Mouse (Mus musculus) G1E-ER4 (cell line): ENCODE data around the gene Abraxas1. TPM values are rescaled to one million over a fixed set of nuclear protein-coding genes. Genes with fewer than 3 reads are reported as not detected.

ENCODE experiments used
- GATA1 ChIP-seq: IDR thresholded peaks from one replicate; pipeline ENCODE4 v1.8.0; 2012; ENCODE audit warnings: low read length, inconsistent platforms
- polyA plus RNA-seq: library from polyadenylated mRNA; stranded (reverse); fragments of >175 nt; gene quantifications from 2 replicates; pipeline ENCODE4 v1.2.3, GENCODE M21; 2012

Abraxas1 gene
- 13.9 and 22.3 TPM in 2 replicates for polyA plus RNA-seq

- TF ChIP-seq GATA1, result no peak
These were observed at the start of gene Abraxas1 for GRCm38 (mm10) chr5:100820483-100821184. Gene Abraxas1 (minus strand): TSS chr5:100820965.

DNA sequence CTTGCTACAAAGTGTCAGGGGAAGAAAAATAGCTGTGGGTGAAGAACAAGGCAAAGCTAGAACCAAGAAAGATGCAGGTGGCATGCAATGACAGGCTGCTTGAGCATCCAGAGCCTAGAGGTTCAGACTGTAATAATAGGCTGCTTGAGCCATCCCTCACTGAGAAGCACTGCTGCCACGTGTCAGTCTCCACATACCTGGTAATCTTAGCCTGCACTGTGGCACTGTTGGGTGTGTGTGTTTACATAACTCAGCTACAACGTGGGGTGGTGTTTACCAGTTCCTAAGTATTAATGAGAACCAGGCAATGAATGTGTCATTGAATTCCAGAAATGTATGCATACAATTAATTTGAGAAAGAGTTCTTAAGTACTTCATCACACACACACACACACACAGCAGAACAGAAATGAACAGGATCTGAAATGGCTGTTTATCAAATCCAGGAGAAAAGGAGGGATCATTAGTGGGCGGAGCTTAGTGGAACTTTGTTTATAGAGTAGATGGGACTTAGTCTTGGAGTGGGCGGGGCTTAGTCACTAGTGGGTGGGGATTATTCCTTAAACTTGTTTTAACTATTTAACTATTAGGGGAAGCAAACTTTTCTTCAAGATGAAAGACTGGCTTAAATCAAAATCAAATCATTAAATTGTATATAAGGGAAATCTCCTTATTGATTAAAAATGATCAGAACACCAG lies 48.6 kb upstream of the Abraxas1 start:
- no peak for TF ChIP-seq GATA1

DNA sequence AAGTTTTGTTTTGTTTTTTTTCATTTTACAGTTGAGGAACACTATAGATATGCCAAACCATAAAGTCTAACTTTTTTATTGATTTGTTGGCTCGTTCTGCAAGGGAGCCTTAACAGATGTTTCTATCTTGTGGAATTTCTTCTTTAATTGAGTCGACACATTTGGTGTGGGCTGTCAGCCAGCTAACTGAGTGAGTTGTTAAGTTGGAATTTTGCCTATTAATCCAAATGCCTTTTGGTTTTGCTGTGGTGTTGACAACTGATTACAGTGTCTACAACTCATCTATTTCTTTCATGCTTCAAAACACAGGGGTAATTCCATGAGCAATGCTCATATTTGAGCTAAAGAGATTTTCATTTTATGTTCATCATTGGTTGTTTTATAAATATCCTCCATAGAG lies 45.4 kb upstream of the Abraxas1 start:
- TF ChIP-seq GATA1, result no peak

GRCm38 (mm10) chr5:100864438-100864837 lies 43.7 kb upstream of the Abraxas1 start:
- no peak for TF ChIP-seq GATA1

- TF ChIP-seq GATA1, result no peak
These were observed 42.3 kb upstream of the Abraxas1 start for GRCm38 (mm10) chr5:100863091-100863490.

GRCm38 (mm10) chr5:100861811-100862210 lies 41.0 kb upstream of the Abraxas1 start:
- no peak for TF ChIP-seq GATA1

DNA sequence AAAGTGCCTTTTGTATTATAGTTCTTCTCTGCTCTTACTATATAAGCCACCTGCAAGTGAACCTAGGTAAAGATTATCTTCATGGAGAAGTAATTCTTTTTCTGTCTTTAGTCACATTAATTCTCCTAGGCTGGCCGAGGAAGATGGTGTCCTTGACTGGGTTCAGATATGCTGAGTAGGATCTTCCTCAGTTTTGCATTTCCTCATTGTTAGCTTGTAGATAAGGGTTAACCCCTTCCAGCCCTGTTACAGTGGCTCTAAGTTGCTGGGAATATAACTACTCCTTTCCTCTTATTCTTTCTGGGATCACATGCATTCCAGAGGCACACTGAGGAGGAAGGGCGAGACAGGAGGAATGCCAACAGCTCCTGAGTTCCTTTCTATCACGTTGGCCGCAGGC lies 40.4 kb upstream of the Abraxas1 start:
- no peak for TF ChIP-seq GATA1

- no peak for TF ChIP-seq GATA1
These were observed 39.8 kb upstream of the Abraxas1 start for GRCm38 (mm10) chr5:100860417-100861053.

GRCm38 (mm10) chr5:100856552-100856951 lies 35.8 kb upstream of the Abraxas1 start:
- TF ChIP-seq GATA1, result no peak

GRCm38 (mm10) chr5:100853963-100854362 lies 33.2 kb upstream of the Abraxas1 start:
- no peak for TF ChIP-seq GATA1

- TF ChIP-seq GATA1, result no peak
These were observed 26.4 kb upstream of the Abraxas1 start for GRCm38 (mm10) chr5:100847143-100847542.

- no peak for TF ChIP-seq GATA1
These were observed 25.8 kb upstream of the Abraxas1 start for GRCm38 (mm10) chr5:100846599-100846920.

GRCm38 (mm10) chr5:100845848-100846598 lies 25.3 kb upstream of the Abraxas1 start:
- TF ChIP-seq GATA1, result no peak

DNA sequence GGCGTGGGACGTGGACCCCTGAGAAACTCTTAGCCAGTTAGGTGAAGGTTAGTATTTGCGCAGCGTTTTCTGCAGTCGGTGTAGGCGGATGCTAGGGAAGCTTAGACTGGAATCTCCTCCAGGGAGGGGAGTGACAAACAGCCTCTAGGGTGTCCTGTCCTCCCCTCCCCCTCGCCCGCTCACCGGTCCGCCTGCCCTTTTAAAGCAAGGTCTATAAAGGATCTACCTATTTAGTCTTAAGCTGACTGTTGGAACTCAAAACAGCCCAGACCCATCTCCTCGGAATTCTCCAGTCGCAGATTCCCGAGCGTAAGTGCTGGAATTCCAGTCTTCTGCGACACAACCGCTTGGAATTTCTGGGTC lies 24.7 kb upstream of the Abraxas1 start, which contains the start of gene Gpat3:
Gene Gpat3 (plus strand): TSS at position 229 of the 363 bp plus-strand sequence.
- no peak for TF ChIP-seq GATA1

- TF ChIP-seq GATA1, result no peak
These were observed 23.7 kb upstream of the Abraxas1 start for GRCm38 (mm10) chr5:100844485-100844884.

DNA sequence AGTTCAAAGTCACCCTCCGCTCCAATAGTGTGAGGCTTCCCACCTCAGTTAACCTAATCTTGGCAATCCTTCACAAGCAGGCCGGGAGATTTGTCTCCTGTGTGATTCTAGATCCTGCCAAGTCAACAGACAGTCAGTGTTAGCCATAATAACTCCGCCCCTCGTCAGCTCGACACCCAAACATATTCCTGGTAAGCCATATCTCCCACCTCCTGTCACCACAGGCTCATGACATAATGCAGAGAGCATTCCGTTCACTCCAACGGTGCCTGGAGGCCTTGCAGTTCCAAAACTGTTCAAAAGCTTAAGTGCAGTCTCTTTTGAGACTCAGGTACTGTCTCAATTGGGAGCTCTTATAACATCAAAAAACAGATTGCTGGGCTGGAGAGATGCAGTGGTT lies 17.1 kb upstream of the Abraxas1 start:
- TF ChIP-seq GATA1, result no peak
